Mouse (Mus musculus) mouse trophoblast stem cell (cell line): ENCODE results near the gene Xpnpep1.

Experiments used
- in situ Hi-C, 2 experiments: fragments of 300-500 bp; cut with MseI, MboI; formaldehyde crosslinking; loops; 2 replicates in 1 of 2; 3 replicates in 1 of 2; pipeline ENCODE4 v1.15.1; 2025

The Xpnpep1 gene

GRCm38 (mm10) chr19:53040164-53041132, at the start of gene Xpnpep1:
Xpnpep1 (minus strand) TSS chr19:53040214.
- in situ Hi-C loops: no loop called here

- in situ Hi-C loops: no loop called here
Measured at GRCm38 (mm10) chr19:53087268-53088143, 47.5 kb upstream of the Xpnpep1 start.

GRCm38 (mm10) chr19:53086861-53087260, 46.8 kb upstream of the Xpnpep1 start:
- in situ Hi-C loops: no loop called here

- in situ Hi-C loops: no loop called here
Measured at GRCm38 (mm10) chr19:53084735-53085134, 44.7 kb upstream of the Xpnpep1 start.

- in situ Hi-C loops: no loop called here
Measured at GRCm38 (mm10) chr19:53082862-53083261, 42.8 kb upstream of the Xpnpep1 start.

- in situ Hi-C loops: no loop called here
Measured at GRCm38 (mm10) chr19:53081339-53081738, 41.3 kb upstream of the Xpnpep1 start.

GRCm38 (mm10) chr19:53080921-53081320, 40.9 kb upstream of the Xpnpep1 start:
- in situ Hi-C loops: no loop called here

- in situ Hi-C loops: no loop called here
Measured at GRCm38 (mm10) chr19:53080487-53080886, 40.5 kb upstream of the Xpnpep1 start.

- in situ Hi-C loops: no loop called here
Measured at GRCm38 (mm10) chr19:53080026-53080425, 40.0 kb upstream of the Xpnpep1 start.

- in situ Hi-C loops: no loop called here
Measured at GRCm38 (mm10) chr19:53078271-53079085, 38.5 kb upstream of the Xpnpep1 start.

GRCm38 (mm10) chr19:53077278-53077677, 37.3 kb upstream of the Xpnpep1 start:
- in situ Hi-C loops: no loop called here

- in situ Hi-C loops: no loop called here
Measured at GRCm38 (mm10) chr19:53076238-53076981, 36.4 kb upstream of the Xpnpep1 start.

GRCm38 (mm10) chr19:53075896-53076237, 35.9 kb upstream of the Xpnpep1 start:
- in situ Hi-C loops: no loop called here

GRCm38 (mm10) chr19:53074899-53075722, 35.1 kb upstream of the Xpnpep1 start:
- in situ Hi-C loops: no loop called here

GRCm38 (mm10) chr19:53073521-53073920, 33.5 kb upstream of the Xpnpep1 start:
- in situ Hi-C loops: no loop called here

- in situ Hi-C loops: no loop called here
Measured at GRCm38 (mm10) chr19:53072406-53072805, 32.4 kb upstream of the Xpnpep1 start.

- in situ Hi-C loops: no loop called here
Measured at GRCm38 (mm10) chr19:53071651-53072050, 31.6 kb upstream of the Xpnpep1 start.

GRCm38 (mm10) chr19:53070870-53071269, 30.9 kb upstream of the Xpnpep1 start:
- in situ Hi-C loops: no loop called here

GRCm38 (mm10) chr19:53069451-53069850, 29.4 kb upstream of the Xpnpep1 start:
- in situ Hi-C loops: no loop called here

GRCm38 (mm10) chr19:53066934-53067333, 26.9 kb upstream of the Xpnpep1 start:
- in situ Hi-C loops: no loop called here
